Mouse (Mus musculus) embryo, embryonic 9.5 days (tissue): Measurements from ENCODE around the gene Efcab2.
"Not testable (repeated sequence)": the region's sequence is repeated elsewhere in the genome, so short reads cannot be mapped to it uniquely, and the experiment has no call there.

Experiments
- DNase-seq: peaks from one replicate; pipeline ENCODE4 v3.0.0-alpha.2; 2017; ENCODE audit errors: extremely low spot score

Gene Efcab2

DNA sequence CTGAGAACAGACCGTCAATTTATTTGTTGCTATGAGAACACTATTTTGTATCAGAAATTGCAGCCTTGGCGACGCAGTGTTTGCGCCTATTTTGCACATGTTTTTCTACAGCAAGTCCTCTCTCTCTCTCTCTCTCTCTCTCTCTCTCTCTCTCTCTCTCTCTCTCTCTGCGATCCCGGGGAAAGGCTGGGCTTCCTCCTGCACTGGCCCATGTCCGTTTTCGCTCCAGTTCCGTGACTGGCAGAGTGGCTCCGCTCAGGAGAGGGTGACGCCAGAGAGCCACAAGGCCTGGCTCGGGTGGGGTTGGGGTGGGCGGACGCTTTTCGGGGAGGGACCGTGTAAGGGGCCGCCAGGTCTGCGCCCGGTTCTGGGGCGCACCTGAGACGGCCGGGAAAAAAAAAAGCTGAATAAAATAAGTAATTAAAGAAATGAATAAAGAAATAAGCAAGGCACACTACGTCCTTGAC, 407 bp upstream of the Efcab2 start:
- peak; percentile 86 for DNase-seq

DNA sequence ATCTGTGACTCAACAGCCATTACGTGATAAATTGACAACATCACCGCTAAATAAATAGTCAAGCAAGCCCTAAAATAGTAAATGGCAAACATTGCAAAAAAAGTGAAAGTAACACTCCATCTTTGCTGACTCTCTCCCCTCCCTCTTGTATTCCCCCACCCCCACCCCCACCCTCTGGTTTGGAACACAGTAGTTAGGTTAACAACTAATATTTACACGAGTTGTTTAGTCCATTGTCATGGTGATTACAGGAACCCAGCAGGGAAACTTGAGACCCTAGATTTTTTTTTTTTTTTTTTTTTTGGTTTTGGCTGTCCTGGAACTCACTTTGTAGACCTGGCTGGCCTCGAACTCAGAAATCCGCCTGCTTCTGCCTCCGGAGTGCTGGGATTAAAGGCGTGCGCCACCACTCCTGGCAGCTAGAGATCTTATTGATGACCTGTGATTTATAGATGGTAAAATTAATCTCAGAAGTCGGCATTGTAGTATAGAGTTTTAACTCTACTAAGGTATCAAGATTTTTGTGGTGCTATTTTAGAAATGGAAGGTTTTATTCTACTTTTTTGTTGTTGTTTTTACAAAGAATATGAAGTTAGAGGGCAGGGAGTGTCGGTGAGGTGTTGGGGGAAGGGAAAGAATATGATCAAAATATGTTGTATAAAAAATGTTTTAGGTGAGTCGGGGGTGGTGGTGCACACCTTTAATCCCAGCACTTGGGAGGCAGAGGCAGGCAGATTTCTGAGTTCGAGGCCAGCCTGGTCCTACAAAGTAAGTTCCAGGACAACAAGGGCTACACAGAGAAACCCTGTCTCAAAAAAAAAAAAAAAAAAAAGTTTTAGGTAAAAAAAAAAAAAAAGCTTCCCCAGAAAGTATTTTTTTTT, 1.1 kb downstream of the Efcab2 start:
- no peak for DNase-seq

DNA sequence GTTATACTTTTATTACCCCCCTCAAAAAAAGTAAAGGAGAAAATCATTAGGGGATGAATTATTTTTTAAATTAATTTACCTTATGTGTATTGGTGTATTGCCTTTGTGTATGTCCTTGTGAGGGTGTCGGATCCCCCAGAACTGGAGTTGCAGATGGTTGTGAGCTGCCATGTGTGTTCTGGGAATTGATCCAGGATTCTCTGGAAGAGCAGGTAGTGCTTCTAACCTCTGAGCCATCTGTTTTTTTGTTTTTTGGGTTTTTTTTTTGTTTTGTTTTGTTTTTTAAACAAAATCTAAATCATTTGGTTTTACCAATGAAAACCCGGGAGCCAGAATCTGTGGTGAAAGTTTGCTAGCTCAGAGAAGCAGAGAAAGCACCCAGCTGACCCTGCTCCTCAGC, 1.8 kb downstream of the Efcab2 start:
- DNase-seq: no peak

DNA sequence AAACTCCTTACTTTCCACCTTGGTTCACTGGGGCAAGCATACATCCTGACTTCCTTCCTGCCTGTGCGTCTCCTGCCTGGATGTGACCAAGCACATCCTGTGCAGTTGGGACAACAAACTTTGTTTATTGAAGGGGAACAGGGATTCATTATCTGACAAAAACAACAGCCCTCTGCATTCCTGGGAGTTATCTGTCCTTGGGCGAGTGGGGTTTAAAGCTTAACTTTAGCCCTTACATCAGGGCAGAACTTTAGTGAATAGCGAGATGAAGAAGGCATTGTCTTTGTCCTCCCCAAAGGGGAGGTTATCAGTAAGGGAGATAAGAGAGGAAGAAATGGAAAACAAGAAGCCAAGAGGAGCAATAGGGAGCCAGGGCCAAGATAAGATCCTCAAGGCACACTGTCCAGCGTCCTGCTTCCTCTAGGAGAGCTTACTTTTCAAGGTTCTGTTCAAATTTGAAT, 3.0 kb downstream of the Efcab2 start:
- DNase-seq: peak; percentile 11

DNA sequence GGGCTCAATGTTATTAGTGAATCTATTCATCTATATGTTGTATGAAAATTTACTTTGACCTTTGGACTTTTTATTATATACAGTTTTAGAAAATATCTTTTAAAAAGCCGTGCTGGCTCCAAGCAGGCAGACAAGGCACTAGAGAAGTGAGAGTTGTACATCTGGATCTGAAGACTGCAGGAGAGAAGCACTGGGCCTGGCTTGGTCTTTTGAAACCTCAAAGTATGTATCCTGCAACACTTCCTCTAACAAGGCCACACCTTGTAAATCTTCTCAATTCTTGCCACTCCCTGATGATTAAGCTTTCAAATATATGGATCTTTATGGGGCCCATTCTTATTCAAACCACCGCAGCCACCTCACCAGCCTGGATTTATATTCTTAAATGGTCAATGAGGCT, 7.5 kb downstream of the Efcab2 start:
- not testable (repeated sequence) for DNase-seq

DNA sequence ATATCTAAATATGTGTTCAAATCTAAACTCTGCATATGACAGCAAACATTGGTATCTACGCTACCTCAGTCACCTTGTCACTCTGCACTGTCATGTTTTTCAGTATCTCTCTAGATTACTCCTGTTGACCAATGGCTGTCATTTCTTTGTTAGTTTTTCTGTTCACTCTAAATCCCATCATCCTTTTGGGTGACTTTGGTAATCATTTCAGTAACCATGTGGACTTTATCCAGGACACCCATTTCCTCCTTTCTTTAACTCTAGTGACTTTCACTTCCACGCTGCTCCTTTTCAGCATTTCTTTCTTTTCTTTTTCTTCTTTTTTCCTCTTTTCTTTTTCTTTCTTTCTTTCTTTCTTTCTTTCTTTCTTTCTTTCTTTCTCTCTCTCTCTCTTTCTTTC, 13.7 kb downstream of the Efcab2 start:
- DNase-seq: no peak

DNA sequence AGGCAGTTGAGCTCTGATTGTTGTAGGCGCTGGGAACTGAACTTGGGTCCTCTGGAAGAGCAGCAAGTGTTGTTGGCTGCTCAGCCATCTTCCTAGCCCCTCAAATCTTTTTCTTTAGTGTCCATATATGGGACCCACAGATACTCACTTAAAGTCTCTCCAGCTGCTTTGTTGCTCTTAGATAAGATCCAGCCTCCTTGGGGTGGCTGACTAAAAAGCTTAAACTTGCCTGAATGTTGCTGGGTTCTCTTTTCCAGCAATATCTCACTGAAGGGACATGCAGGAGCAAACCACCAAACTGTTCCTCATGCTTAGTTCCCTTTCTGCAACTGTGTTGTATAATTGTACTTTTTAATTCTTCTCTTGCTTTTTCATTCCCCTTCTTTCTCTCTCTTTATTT, 17.8 kb downstream of the Efcab2 start:
- DNase-seq: no peak

DNA sequence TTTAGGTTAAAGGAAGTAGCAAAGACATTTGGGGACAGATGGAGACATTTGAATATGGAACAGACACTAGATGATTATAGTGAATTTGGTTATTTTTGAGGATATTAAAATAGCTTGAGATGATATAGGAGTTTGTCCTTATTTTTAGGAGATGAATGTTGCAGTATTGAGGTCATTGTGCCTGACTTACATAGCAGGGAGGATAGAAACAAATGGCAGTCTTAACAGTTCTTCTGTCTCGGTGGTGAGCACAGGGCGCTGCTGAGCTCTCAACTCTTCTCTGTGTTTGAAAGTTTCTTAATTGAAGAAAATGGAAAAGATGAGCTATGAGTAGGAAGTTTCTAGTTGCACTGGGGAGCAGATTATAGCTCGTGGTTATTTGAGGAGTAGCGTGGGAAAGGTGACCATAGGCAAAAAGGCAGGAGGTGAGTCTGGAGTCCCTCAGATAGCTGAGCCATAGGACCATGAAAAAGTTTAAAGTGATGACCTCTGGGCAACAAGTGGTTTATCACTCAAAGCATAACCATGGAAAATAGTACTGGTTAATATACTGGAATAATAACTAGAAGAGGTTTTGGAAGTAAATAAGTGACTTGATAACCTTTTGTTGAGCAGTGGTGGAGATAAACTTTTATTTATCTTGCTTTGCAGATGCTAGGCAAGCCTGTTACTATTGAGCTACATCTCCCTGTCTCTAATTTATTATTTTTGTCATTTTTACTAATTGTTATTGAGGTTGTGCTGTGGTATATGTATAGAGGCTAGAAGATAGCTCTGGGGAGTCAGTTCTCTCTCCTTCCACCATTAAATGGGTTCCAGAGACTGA, 25.9 kb downstream of the Efcab2 start:
- no peak for DNase-seq

DNA sequence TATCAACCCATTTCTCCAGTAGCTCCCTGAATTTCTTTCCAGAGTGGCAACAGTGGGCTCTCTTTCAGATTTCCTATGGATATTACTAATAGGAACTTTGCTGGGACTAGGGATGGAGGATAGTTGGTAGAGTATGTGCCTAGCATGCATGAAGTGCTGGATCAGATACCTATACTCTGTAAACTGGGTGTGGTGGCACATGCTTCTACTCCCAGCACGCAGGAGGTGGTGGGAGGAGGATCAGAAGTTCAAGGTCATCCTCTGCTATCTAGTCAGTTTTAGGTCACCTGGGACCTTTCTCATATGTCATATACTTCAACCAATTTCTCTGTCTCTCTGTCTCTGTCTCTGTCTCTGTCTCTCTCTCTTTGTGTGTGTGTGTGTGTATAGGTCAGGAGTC, 27.7 kb downstream of the Efcab2 start:
- no peak for DNase-seq

DNA sequence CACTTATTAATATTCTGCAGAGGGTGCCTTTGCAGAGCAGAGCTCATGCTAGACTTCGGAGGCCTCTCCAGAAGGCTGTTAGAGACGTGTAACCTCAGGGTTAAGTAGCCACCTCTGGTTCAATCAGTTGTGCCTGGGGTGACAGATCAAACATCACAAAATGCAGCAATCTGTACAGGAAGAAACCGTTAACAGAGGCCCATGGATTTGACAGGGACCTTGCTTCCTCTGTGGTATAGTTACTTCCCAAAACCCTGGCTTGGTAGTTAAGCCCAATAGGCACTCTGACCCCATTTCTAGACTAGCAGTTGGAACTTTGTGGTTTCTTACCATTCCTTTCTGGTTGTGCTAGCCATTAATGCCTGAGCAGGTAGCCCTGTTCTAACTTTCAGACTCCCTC, 38.5 kb downstream of the Efcab2 start:
- DNase-seq: no peak

DNA sequence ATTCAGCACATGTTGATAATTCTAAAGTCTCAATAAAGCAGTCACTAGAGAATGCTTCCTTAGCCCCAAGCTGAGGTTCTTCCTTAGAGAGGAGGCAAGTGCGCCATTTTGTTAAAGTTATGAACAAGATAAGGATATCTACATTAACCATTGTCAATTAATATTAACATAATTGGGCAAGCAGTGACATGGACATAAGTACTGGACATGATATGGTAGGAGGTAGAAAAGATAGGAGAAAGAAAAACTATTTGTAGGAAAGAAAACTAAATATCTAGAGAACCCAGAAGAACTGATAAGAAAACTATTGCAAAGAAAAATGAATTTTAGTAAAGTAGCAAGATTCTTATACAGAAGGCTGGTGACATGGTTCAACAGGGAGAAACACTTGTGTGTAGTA, 41.2 kb downstream of the Efcab2 start:
- DNase-seq: no peak

DNA sequence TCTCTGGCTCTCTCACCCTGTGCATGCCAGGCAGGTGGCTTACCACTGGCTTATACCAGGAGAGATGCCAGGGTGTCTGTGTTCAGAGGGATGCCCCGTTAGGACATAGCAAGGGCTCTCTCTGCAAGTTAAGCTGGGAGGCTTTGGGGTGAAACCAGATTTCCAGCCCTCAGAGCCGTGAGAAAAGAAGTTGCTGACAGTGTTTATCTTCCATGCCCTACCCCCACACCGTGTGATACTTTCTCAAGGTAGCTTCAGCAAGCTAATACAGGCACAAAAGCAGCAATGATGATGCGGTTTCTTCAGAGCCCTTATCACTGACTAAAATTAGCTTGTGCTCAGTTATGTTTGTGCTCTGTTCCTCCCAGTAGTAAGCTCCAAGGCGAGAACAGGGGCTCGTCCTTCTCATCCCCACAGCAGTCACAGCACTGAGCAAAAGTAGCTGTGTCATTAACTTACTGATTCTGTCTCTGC, 42.4 kb downstream of the Efcab2 start:
- DNase-seq: no peak

DNA sequence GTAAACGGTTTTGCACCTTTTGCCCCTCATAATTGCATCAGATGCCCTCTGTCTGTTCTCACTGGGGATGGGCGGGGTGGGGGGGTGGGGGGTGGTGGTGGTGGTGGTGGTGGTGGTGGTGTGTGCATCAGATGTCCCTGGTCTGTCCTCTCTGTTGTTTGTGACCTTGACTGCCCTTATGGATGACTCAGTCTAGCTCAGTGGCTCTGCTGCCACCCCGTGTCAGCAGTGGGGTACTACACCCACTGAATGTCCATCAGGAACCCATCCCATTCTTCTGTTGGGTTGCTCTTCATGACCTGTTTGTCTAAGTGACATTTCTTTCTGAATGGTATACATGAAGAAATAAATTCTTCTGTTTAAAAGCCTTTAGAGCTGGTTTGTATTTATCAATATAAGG, 43.3 kb downstream of the Efcab2 start:
- DNase-seq: peak; percentile 77

DNA sequence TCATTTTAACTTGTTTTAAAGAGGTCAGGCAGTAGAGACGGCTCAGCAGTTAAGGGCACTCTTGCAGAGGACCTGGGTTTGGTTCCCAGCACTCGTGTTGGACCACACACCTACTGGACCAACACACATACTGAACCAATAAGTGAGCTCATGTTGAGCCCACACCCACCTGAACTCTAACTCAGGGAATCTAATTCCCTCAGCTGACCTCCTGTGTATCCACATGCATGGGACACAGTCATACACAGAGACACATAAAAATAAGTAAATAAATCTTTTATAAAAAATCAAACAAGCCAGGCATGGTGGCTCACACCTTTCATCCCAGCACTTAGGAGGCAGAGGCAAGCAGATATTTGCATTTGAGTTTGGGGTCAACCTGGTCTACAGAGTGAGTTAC, 44.0 kb downstream of the Efcab2 start:
- DNase-seq: no peak

DNA sequence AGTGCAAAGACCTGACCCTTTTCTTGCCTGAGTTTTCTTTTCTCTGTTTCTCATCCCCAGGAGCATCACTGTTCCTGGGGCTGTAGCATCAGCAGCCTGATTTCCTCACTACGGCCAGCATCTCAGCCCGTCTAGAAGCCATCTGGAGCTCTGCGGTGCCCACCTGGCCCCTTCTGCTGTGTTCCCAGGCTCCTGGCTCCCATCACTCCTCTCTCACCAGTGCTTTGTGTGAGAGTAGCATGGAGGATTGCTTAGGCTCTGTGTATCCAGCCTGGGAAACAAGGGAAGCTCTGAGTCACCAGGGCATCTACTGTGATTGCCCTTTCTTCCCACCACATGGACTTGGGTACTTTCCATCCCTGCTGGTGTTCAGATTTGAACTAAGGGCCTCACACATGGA, 48.2 kb downstream of the Efcab2 start:
- no peak for DNase-seq

DNA sequence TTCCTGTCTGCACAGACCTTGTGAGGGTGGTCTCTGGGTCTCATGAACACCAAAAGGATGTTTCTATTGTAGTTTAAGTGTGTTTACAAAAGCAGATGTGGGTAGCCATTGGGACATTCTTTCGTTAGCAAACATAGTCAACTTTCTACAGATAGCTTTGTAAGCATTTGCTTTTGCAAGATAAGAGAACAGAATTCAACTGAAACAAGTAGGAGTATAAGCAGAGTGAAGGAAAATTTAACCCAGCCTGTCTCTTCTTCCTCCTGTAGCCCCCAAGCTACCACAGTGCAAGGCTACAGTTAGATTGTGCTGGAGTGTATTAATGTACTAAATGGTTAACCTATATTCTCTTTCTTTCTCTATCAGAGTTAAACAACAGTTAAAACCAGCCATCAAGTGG, 49.2 kb downstream of the Efcab2 start:
- DNase-seq: no peak

DNA sequence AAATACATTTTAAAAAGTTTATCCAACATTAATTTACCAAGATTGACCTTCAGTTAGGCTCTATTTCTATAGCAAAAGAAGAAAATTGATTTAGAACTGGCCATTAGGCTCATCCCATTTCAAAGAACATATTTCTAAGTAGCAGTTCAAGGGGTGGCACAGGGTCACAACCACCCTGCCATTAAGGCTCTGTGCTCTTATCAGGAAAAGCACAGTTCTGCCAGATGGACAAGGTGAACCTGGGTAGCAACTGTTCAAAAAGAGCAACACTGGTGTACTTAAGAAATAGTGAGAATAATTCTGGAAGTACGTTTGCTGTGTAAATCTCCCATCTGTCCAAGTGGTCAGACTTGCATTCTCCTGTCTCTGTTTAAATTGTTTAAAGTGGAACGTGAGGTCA, 52.1 kb downstream of the Efcab2 start:
- no peak for DNase-seq

DNA sequence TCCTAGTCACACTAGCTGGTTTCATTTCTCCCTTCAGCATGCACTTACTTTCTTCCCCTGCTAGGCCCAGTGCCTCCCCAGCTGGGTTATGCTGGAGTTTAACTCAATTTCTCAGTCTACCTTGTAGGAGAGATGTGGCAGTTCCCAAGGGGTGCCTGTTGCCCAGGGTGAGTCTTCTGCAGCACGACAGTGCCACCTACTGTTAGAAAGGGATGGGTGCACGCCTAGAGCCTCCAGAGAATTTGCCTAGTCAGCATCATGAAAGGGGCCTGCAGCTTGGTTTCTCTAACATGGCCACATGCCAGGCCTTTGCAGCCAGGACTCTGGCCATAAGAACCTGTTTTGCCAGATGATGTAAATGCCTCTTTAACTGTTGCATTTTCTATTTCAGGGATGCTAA, 57.8 kb downstream of the Efcab2 start:
- DNase-seq: peak; percentile 81

DNA sequence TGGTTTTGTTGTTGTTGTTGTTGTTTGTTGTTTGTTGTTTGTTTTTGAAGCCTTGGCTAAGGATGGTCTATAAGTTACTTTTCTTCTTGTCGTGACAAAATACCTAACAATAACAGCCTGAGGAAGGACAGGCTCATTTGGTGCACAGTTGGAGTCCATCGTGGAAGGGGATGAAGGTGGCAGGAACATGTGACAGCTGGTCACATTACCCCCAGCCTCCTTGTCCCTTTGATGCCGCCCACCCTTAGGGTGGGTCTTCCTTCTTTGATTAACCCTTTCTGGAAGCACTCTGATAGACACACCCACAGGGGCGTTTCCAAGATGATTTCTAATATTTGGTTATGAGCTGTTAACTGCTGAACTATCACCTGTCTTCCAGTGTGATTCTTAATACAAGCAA, 58.3 kb downstream of the Efcab2 start:
- DNase-seq: no peak

DNA sequence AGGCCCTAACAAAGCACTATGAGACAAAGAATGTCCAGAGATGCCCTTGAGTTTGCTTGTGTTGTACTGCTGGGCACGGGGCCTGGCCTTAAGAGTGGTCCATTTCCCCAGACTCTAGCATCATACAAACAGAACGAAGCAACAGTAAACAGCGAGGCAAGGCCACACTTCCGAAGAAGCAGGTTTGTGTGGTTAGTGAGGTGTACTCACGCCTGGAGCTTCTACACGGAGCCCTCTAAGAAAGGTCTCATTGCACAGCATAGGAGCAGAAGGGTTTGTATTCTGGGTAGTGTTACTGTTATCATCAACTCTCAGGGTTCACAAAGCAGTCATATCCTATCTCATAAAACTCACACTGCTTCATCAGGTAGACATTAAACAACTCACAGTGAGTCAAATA, 61.7 kb downstream of the Efcab2 start:
- DNase-seq: no peak

DNA sequence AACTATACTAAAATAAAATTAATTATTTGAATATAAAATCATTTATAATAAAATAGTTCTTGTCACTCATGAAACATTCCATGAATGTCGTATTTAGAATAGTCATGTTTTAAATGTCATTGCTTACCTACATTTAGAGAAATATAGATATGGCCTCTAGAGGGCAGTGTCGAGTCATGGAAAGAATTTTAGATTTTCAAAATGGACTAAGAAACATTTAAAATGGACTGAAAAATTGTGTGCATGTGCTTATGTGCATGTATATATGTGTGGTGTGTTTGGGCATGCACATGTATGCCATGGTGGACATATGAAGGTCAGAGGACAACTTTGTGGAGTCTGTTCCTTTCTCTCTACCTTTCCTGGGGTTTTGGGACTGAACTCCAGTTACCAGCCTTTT, 62.4 kb downstream of the Efcab2 start:
- DNase-seq: peak; percentile 40

DNA sequence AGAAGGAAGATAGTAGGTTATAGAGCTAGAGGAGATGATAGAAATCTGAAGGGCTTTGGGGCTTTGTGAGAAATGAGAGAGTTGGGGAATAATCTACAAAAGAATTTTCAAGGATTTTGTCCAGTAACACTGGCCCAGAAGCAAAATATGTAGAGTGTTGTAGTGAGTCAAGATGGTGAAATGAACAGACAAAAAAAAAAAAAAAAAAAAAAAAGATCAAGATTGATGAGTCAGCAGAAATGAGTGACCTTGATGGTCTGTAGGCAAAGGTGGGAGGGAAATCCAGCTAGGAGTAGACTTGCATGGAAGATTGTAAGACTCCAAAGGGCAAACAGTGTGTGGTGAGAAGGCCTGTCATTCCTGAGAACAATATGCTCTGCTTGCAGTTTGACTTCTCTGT, 78.0 kb downstream of the Efcab2 start:
- DNase-seq: no peak
